ENCODE assay signal across 27 mouse cellular contexts in the genomic region with DNA sequence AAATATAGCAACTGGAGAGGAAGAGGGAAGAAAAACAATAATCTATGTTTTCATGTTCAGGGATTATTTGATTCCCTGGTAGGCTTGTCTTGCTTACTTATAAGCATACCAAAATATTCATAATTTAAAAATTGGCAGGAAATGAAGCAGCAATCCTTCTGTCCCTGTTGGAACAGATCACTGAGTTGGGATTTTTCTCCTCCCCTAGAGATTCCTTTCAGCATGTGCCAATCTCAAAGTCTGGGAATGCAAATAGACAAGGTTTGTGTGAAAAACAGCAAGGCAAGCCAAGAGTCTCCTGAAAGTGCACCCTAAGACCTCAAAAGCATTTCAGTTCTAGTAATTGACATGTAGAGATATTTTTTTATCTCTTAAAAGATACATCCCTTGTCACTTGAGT. TPM values are rescaled to one million over a fixed set of nuclear protein-coding genes. Genes with fewer than 3 reads are reported as not detected.
DNase-seq lines count a peak whose midpoint lies in the region; ATAC-seq lines count a peak whose summit lies in the region.
"Had no signal": no experiment of that assay in that cellular context is flagged by ENCODE, and none has a peak within 500 bp of the region (broad histone marks: within the 10 kb centered on the region; RNA-seq: fewer than 3 reads in every experiment).

No protein-coding gene starts in this region.

- no peak overlapping the region for H3K4me2 ChIP-seq in forebrain, embryonic 14.5 days (ENCODE audit: low read length)
- H3K4me2 ChIP-seq in forebrain, embryonic 11.5 days (ENCODE audit: low read depth, low read length, severe bottlenecking): no peak overlapping the region
- H3K4me2 ChIP-seq in forebrain, embryonic 16.5 days (ENCODE audit: low read length): no peak overlapping the region
- H3K4me2 ChIP-seq: embryonic facial prominence, embryonic 13.5 days; heart, embryonic 11.5 days; hindbrain, embryonic 12.5 days; hindbrain, embryonic 15.5 days had no signal

- peak; percentile 72 for DNase-seq in forebrain, embryonic 14.5 days (ENCODE audit: low spot score)
- no peak for DNase-seq in forebrain, embryonic 11.5 days (ENCODE audit: low spot score)
- DNase-seq in Muller cell, postnatal 12 days (ENCODE audit: inconsistent ontology term): peak; percentile 36
- peak; percentile 35 for DNase-seq in brain, adult 2 months (ENCODE audit: low read depth, low spot score)
- no peak for DNase-seq in spleen, postnatal 4 days (ENCODE audit: low spot score in 2 of 2)
- DNase-seq in spleen, postnatal 14 days (ENCODE audit: low spot score in 2 of 2): no peak
- DNase-seq: adrenal gland, postnatal 10 days; adrenal gland, postnatal 36 days; cerebellum, adult 18-20 months; cerebellum, adult 9-10 months; cerebellum, postnatal 25 days; embryo, embryonic 11 days; gastrocnemius, adult 2 months; gastrocnemius, postnatal 14 days; heart, adult 11 months; kidney, adult 2 months had no signal

- no peak overlapping the region for H3K4me3 ChIP-seq in forebrain, embryonic 14.5 days (ENCODE audit: low read depth, low read length)
- H3K4me3 ChIP-seq in forebrain, embryonic 11.5 days (ENCODE audit: low read depth, low read length): no peak overlapping the region
- no peak overlapping the region for H3K4me3 ChIP-seq in forebrain, embryonic 16.5 days (replicated peaks; ENCODE audit: low read length)
- H3K4me3 ChIP-seq: embryonic facial prominence, embryonic 10.5 days; embryonic facial prominence, embryonic 13.5 days; erythroblast, embryonic 14.5 days; gastrocnemius, adult 2 months; hindbrain, embryonic 12.5 days; hindbrain, embryonic 15.5 days had no signal

- peak; percentile 20; the same call in 1 of the 2 replicates for ATAC-seq in forebrain, embryonic 14.5 days
- no peak for ATAC-seq in forebrain, embryonic 11.5 days (replicated peaks; ENCODE audit: low FRiP score)
- ATAC-seq in forebrain, embryonic 16.5 days: peak; percentile 72
- ATAC-seq: CD4-positive, CD25-positive, alpha-beta regulatory T cell, adult 4 months; intestine, postnatal 0 days; Patski had no signal

- H3K36me3 ChIP-seq in forebrain, embryonic 14.5 days (ENCODE audit: control insufficient read depth, insufficient read depth, low read length): no peaks in the 10 kb centered on the region
- no peaks in the 10 kb centered on the region for H3K36me3 ChIP-seq in forebrain, embryonic 11.5 days (ENCODE audit: control insufficient read depth, insufficient read depth, low read length)
- no peaks in the 10 kb centered on the region for H3K36me3 ChIP-seq in forebrain, embryonic 16.5 days (ENCODE audit: control insufficient read depth, insufficient read depth)
- H3K36me3 ChIP-seq: embryonic facial prominence, embryonic 10.5 days; embryonic facial prominence, embryonic 13.5 days; hindbrain, embryonic 12.5 days; hindbrain, embryonic 15.5 days had no signal

- no peaks in the 10 kb centered on the region for H3K9me3 ChIP-seq in forebrain, embryonic 14.5 days (replicated peaks; ENCODE audit: control insufficient read depth, low read length)
- H3K9me3 ChIP-seq in forebrain, embryonic 11.5 days (ENCODE audit: control insufficient read depth, low read length): no peaks in the 10 kb centered on the region
- no peaks in the 10 kb centered on the region for H3K9me3 ChIP-seq in forebrain, embryonic 16.5 days (ENCODE audit: control insufficient read depth, low read length)
- H3K9me3 ChIP-seq: embryonic facial prominence, embryonic 10.5 days; embryonic facial prominence, embryonic 13.5 days; hindbrain, embryonic 12.5 days; hindbrain, embryonic 15.5 days had no signal

- no peaks in the 10 kb centered on the region for H3K4me1 ChIP-seq in forebrain, embryonic 14.5 days (ENCODE audit: control insufficient read depth, insufficient read depth, low read length)
- no peaks in the 10 kb centered on the region; the same call in 1 of the 2 replicates for H3K4me1 ChIP-seq in forebrain, embryonic 11.5 days (replicated peaks; ENCODE audit: control insufficient read depth, insufficient read depth, low read length)
- 0 out of 2 replicates have a peak, but pooled peaks cover 3% of the 10 kb centered on the region for H3K4me1 ChIP-seq in forebrain, embryonic 16.5 days (replicated peaks; ENCODE audit: control insufficient read depth, insufficient read depth, low read length)
- H3K4me1 ChIP-seq: embryonic facial prominence, embryonic 10.5 days; embryonic facial prominence, embryonic 13.5 days; hindbrain, embryonic 12.5 days; hindbrain, embryonic 15.5 days had no signal

- H3K9ac ChIP-seq in forebrain, embryonic 14.5 days (ENCODE audit: low read length): no peak overlapping the region
- H3K9ac ChIP-seq in forebrain, embryonic 11.5 days (ENCODE audit: low read length): no peak overlapping the region
- H3K9ac ChIP-seq in forebrain, embryonic 16.5 days (replicated peaks; ENCODE audit: low read depth, low read length): no peak overlapping the region
- H3K9ac ChIP-seq: embryonic facial prominence, embryonic 13.5 days; hindbrain, embryonic 12.5 days; hindbrain, embryonic 15.5 days had no signal

- no peak overlapping the region for H3K27ac ChIP-seq in forebrain, embryonic 14.5 days (ENCODE audit: low read depth, low read length)
- no peak overlapping the region for H3K27ac ChIP-seq in forebrain, embryonic 11.5 days (ENCODE audit: low read depth, low read length)
- no peak overlapping the region for H3K27ac ChIP-seq in forebrain, embryonic 16.5 days (ENCODE audit: low read length)
- H3K27ac ChIP-seq: embryonic facial prominence, embryonic 10.5 days; embryonic facial prominence, embryonic 13.5 days; gastrocnemius, adult 2 months; hindbrain, embryonic 12.5 days; hindbrain, embryonic 15.5 days had no signal

- H3K27me3 ChIP-seq in forebrain, embryonic 14.5 days (replicated peaks; ENCODE audit: control insufficient read depth, insufficient read depth, low read length): no peaks in the 10 kb centered on the region
- no peaks in the 10 kb centered on the region for H3K27me3 ChIP-seq in forebrain, embryonic 11.5 days (ENCODE audit: control insufficient read depth, insufficient read depth, low read length)
- no peaks in the 10 kb centered on the region for H3K27me3 ChIP-seq in forebrain, embryonic 16.5 days (replicated peaks; ENCODE audit: control insufficient read depth, insufficient read depth, low read length)
- H3K27me3 ChIP-seq: embryonic facial prominence, embryonic 13.5 days; hindbrain, embryonic 12.5 days; hindbrain, embryonic 15.5 days; Patski had no signal

RNA-seq across cellular contexts. Expression of a gene that starts 16.1 kb away (rescaled TPM):
- polyA plus RNA-seq in forebrain, embryonic 14.5 days (2014; fragmentation: Nextera tagmentation; extraction: Ambion mirVana): 36.0 TPM in 2 replicates
- polyA plus RNA-seq in forebrain, embryonic 11.5 days (2014; fragmentation: Nextera tagmentation; extraction: Ambion mirVana): 12.1 TPM in 2 replicates
- 28.7 and 30.3 TPM in 2 replicates for polyA plus RNA-seq in forebrain, embryonic 16.5 days (2015; fragmentation: Nextera tagmentation; extraction: Ambion mirVana)
- polyA plus RNA-seq: C2C12; erythroblast, embryonic 14.5 days; Patski had no signal

Comparison
In these comparisons a context has a peak if more than half of its experiments do, and no peak if none do; other contexts are left out.
1. DNase-seq: peak in forebrain, embryonic 14.5 days (single experiment), Muller cell, postnatal 12 days (single experiment) and brain, adult 2 months (single experiment); none in forebrain, embryonic 11.5 days (single experiment), spleen, postnatal 4 days (0 of 2) and spleen, postnatal 14 days (0 of 2).